Mouse (Mus musculus) T-helper 1 cell (primary cell): ENCODE results near the gene Dusp18.

Experiments used
- in situ Hi-C: fragments of 300-600 bp; cut with MboI, MseI; formaldehyde crosslinking; loops from one replicate; pipeline ENCODE4 v1.15.1; 2025; ENCODE audit warnings: high pct_unique_total_duplicates

Gene Dusp18

DNA sequence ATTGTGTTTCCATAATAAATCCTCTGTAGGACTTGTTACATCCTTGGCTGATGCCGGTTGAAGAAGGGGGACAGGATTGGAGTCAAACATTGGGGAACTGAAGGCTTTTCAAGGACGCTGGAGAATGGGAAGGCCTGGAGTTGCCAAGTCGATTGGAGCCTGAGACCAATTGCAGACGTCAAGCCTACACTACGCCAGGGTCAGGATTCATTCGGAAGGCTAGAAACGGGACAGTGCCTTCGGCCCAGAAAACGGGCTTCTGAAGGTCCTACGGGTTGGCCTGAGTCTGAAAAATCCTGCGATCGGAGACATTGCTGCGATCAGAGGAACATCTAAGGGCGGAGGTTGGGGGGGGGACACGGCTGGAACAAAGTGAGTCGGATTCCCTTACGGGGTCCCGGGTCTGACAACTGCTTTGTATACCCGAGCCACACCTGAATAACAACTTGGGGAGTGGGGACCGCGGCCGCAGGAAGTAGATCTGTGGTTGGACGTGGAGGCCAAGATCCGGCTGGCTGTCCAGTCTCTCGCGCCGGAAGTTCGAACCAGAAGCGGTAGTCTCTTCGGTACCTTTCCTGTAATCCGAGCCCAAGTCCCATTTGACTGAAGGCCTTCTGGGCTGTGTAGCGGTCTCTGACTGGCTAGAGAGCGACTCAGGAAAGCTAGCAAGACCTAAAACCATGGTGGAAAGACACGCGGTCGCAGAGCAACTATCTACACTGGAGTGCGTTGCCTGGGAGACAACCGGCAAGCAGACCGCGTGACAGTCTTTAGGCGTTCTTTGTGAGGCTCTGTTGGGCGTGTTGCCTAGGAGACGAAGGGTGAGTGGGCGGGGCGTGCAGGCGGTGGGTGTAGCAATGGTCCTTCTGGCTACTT lies at the start of gene Dusp18, which contains the start of gene 4921536K21Rik:
Gene Dusp18 (plus strand): TSS at position 835 of the 876 bp plus-strand sequence.
Gene 4921536K21Rik (minus strand): TSS at position 693 of the 876 bp plus-strand sequence.
- in situ Hi-C loops, result loop anchor here (10.0 kb wide), 1 partner anchor 690 kb away; the partner anchor contains the start of gene Eif4enif1

- in situ Hi-C loops, result no loop called here
Measured at GRCm38 (mm10) chr11:3846351-3846750, 48.7 kb upstream of the Dusp18 start.

- in situ Hi-C loops, result no loop called here
Measured at GRCm38 (mm10) chr11:3849469-3850314, 45.3 kb upstream of the Dusp18 start.

GRCm38 (mm10) chr11:3850315-3850614 lies 44.8 kb upstream of the Dusp18 start:
- in situ Hi-C loops, result no loop called here

GRCm38 (mm10) chr11:3850746-3851277 lies 44.2 kb upstream of the Dusp18 start:
- in situ Hi-C loops, result no loop called here

- in situ Hi-C loops, result no loop called here
Measured at GRCm38 (mm10) chr11:3851872-3852271, 43.2 kb upstream of the Dusp18 start.

GRCm38 (mm10) chr11:3853031-3853430 lies 42.0 kb upstream of the Dusp18 start:
- in situ Hi-C loops, result no loop called here

- in situ Hi-C loops, result no loop called here
Measured at GRCm38 (mm10) chr11:3853481-3854034, 41.5 kb upstream of the Dusp18 start.

- in situ Hi-C loops, result no loop called here
Measured at GRCm38 (mm10) chr11:3854156-3854555, 40.9 kb upstream of the Dusp18 start.

GRCm38 (mm10) chr11:3855846-3856245 lies 39.2 kb upstream of the Dusp18 start:
- in situ Hi-C loops, result no loop called here

- in situ Hi-C loops, result no loop called here
Measured at GRCm38 (mm10) chr11:3857902-3858301, 37.1 kb upstream of the Dusp18 start.

GRCm38 (mm10) chr11:3859778-3860177 lies 35.3 kb upstream of the Dusp18 start:
- in situ Hi-C loops, result no loop called here

GRCm38 (mm10) chr11:3860361-3860760 lies 34.7 kb upstream of the Dusp18 start:
- in situ Hi-C loops, result no loop called here

GRCm38 (mm10) chr11:3862661-3863453 lies 32.2 kb upstream of the Dusp18 start:
- in situ Hi-C loops, result no loop called here

DNA sequence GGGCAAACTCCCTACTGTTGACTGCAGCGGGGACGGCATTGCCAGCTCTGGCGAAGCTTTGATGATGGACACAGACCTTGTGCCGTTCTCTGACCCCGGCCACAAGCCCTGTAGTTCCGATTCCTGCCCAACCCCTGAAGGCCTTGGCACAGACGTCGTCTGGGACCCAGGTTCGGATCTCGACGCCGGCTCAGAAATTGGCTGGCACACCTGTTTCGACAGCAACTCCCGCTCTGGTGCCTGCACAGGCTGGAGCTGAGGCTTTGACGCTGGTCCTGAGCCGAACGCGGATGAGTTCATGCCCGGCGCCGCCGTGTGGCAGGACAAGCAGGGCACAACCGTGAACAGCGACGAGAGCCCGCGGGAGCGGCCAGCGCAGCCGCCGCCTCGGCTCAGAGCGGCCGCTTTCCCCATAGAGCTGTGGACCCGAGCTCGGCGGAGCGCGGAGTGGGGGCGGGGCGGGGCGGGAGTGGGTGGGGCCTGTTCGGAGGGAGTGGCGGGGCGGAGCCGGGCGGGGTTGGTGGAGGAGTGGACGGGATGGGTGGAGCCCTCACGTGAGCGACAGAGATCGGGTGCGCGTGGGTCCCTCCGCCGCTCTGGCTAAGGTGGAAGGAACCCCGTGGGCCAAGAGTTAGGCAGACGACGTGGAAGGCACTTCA lies 31.5 kb upstream of the Dusp18 start, which contains the start of gene Osbp2:
Gene Osbp2 (minus strand): TSS at position 450 of the 659 bp plus-strand sequence.
- in situ Hi-C loops, result no loop called here

DNA sequence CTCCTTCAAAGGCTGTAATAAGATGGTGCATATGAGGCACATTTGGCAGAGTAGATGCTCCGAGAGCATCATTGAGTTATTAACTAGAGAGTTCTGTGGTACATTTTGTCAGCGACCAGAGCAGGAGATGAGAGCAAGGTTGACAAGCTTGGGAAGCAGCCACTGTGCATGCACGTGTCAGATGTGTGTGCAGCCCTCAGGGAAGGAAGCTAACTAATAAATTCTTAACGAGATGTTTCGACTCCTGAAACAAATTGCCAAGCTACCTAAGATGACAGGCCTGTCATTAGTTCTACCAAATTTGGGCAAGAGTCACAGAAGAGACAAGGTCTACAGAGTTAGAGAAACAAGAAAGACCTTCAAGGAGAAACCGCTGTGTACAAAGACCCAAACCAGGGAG lies 30.7 kb upstream of the Dusp18 start:
- in situ Hi-C loops, result no loop called here

DNA sequence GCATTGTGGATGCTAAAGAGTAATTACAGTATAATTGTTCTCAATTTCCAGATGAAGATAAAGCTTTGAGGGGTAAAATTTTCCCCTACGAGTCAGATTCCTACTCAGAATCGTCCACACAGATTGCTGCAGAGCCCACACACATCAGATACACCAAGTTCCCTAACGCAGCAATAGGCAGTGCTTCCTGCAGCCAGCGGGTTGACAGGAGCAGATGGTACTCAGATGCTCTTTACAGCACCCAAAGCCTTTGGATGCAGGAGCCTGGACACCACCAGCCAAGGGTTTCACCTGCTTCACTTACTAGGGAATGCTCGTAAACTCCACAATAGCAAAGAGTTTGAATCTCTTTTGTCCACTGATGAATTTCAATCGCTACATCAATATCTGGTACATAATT lies 18.6 kb upstream of the Dusp18 start:
- in situ Hi-C loops, result no loop called here

GRCm38 (mm10) chr11:3878660-3879059 lies 16.4 kb upstream of the Dusp18 start:
- in situ Hi-C loops, result no loop called here

DNA sequence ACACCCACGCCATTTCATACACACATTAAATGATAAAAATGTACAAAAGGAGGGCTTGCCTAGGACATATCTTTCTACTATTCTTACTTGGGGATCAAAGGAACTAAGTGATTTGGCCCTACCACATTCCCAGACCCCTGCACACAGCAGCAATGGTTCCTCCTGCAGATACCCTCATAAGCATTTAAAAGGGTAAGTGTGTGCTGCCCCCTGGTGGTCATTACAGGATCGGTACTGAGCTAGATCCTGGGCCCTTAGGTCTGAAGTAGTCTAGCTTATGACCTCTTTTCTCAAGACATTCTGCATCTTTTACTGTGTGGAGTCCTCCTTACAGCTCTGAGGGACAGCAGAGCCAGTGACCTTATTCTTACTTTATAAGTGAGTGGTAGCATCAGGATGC lies 15.2 kb upstream of the Dusp18 start:
- in situ Hi-C loops, result no loop called here

DNA sequence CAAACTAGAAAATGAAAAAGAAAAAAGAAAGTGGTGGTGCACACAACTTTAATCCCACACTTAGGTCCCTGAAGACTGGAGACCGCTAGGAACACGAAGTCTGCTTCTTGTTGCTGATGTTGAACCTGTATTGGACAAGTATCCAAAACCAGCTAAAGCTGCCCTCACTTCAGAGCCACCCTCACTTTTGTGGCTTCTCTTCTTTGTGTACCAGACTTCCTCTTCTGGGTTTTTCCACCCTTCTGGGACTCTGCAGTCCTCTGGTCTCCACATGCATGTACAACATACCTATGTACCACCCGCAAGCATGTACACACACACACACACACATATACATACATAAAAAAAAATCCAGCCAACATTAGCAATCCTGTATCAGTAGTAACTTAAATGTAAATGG lies 11.3 kb upstream of the Dusp18 start:
- in situ Hi-C loops, result no loop called here

DNA sequence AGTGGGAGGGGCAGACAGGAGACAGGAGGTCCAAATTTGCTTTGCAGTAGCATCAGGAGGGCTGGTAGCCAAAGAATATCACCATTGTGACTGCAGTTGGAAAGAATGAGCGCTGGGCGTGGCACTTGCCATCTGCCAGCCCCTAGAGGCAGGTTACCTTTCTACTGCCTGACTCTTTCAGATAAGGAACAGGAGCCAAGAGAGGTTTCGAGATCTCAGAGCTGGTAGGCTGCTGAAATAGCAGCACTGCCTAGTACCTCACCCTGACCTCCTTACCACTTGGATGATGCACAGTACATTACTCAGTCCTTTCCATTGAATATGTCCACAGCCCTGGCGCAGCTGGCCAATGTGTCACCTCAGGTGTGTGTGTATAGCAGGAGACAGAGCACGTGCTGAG lies 7.7 kb upstream of the Dusp18 start:
- in situ Hi-C loops, result no loop called here
